Comparison of ENCODE assay signal across 9 mouse cellular contexts in genomic region chr13:24602978-24603377, GRCm38 (mm10). TPM values are rescaled to one million over a fixed set of nuclear protein-coding genes. Genes with fewer than 3 reads are reported as not detected.
A peak's percentile ranks its signal among the peaks of the same experiment; 100 is the strongest.
DNase-seq lines count a peak whose midpoint lies in the region; ATAC-seq and TF ChIP-seq lines count a peak whose summit lies in the region.
"Had no signal": no experiment of that assay in that cellular context is flagged by ENCODE, and none has a peak within 500 bp of the region (broad histone marks: within the 10 kb centered on the region; RNA-seq: fewer than 3 reads in every experiment).

No protein-coding gene starts in this region.

- H3K27me3 ChIP-seq in hindbrain, embryonic 11.5 days (ENCODE audit: control insufficient read depth, insufficient read depth, low read length) = no peaks in the 10 kb centered on the region
- H3K27me3 ChIP-seq in hindbrain, postnatal 0 days (ENCODE audit: insufficient read depth, low read length) = no peaks in the 10 kb centered on the region
- no peaks in the 10 kb centered on the region for H3K27me3 ChIP-seq in hindbrain, embryonic 14.5 days (ENCODE audit: control insufficient read depth, insufficient read depth, low read length)
- H3K27me3 ChIP-seq: limb, embryonic 13.5 days had no signal

- no peaks in the 10 kb centered on the region for H3K9me3 ChIP-seq in hindbrain, embryonic 11.5 days (ENCODE audit: control insufficient read depth, low read length)
- H3K9me3 ChIP-seq in hindbrain, postnatal 0 days (ENCODE audit: low read length) = no peaks in the 10 kb centered on the region
- H3K9me3 ChIP-seq in hindbrain, embryonic 14.5 days (ENCODE audit: control insufficient read depth, low read length) = no peaks in the 10 kb centered on the region
- H3K9me3 ChIP-seq: limb, embryonic 13.5 days had no signal

- DNase-seq in hindbrain, embryonic 11.5 days (ENCODE audit: low spot score) = peak; percentile 15
- DNase-seq in hindbrain, postnatal 0 days (ENCODE audit: low spot score) = no peak
- no peak for DNase-seq in hindbrain, embryonic 14.5 days (ENCODE audit: low spot score)
- DNase-seq in lung, postnatal 25 days (ENCODE audit: low spot score) = peak; percentile 85
- DNase-seq in thymus, postnatal 25 days = peak; percentile 58
- no peak for DNase-seq in layer of hippocampus, postnatal 10 days (ENCODE audit: low spot score in 2 of 2)
- DNase-seq in frontal cortex, postnatal 36 days (ENCODE audit: low spot score in 2 of 2) = no peak

- H3K4me1 ChIP-seq in hindbrain, embryonic 11.5 days (replicated peaks; ENCODE audit: control insufficient read depth, insufficient read depth, low read length) = no peaks in the 10 kb centered on the region; the same call in 1 of the 2 replicates
- 0 out of 2 replicates have a peak, but pooled peaks cover 8% of the 10 kb centered on the region for H3K4me1 ChIP-seq in hindbrain, postnatal 0 days (ENCODE audit: insufficient read depth, low read length)
- peaks cover 23% of the 10 kb centered on the region for H3K4me1 ChIP-seq in hindbrain, embryonic 14.5 days (replicated peaks; ENCODE audit: control insufficient read depth, insufficient read depth, low read length)

- no peak for TF ChIP-seq CTCF in hindbrain, postnatal 0 days (IDR thresholded peaks at IDR 0.05; ENCODE audit: low read depth)

- no peak for ATAC-seq in hindbrain, embryonic 11.5 days (ENCODE audit: low FRiP score)
- ATAC-seq in hindbrain, postnatal 0 days = no peak
- 0 out of 2 replicates have a peak, but pooled peaks have one; percentile 31 for ATAC-seq in erythroblast, adult 5-6 weeks (replicated peaks; ENCODE audit: low FRiP score, poor library complexity, severe bottlenecking)
- no peak for ATAC-seq in hindbrain, embryonic 14.5 days (ENCODE audit: low FRiP score)

- H3K36me3 ChIP-seq in hindbrain, embryonic 11.5 days (ENCODE audit: control insufficient read depth, insufficient read depth, low read length) = no peaks in the 10 kb centered on the region
- no peaks in the 10 kb centered on the region for H3K36me3 ChIP-seq in hindbrain, postnatal 0 days (ENCODE audit: insufficient read depth, low read length)
- no peaks in the 10 kb centered on the region for H3K36me3 ChIP-seq in hindbrain, embryonic 14.5 days (replicated peaks; ENCODE audit: control insufficient read depth, insufficient read depth)
- H3K36me3 ChIP-seq: limb, embryonic 13.5 days had no signal

- no peak overlapping the region for H3K9ac ChIP-seq in hindbrain, embryonic 11.5 days (ENCODE audit: low read depth, low read length)
- H3K9ac ChIP-seq in hindbrain, postnatal 0 days (replicated peaks; ENCODE audit: low read length) = no peak overlapping the region
- H3K9ac ChIP-seq in hindbrain, embryonic 14.5 days = no peak overlapping the region
- H3K9ac ChIP-seq: limb, embryonic 13.5 days had no signal

- no peak overlapping the region for H3K27ac ChIP-seq in hindbrain, embryonic 11.5 days (ENCODE audit: low read depth, low read length)
- H3K27ac ChIP-seq in hindbrain, postnatal 0 days = no peak overlapping the region
- H3K27ac ChIP-seq in hindbrain, embryonic 14.5 days = no peak overlapping the region
- H3K27ac ChIP-seq: limb, embryonic 13.5 days had no signal

- WGBS in hindbrain, embryonic 11.5 days = 25% methylated on average over 4 of the region's 4 CpGs
- WGBS in hindbrain, postnatal 0 days = 21% methylated on average over 4 of the region's 4 CpGs
- 15% methylated on average over 4 of the region's 4 CpGs for WGBS in hindbrain, embryonic 14.5 days

- H3K4me2 ChIP-seq in hindbrain, embryonic 11.5 days (replicated peaks; ENCODE audit: low read depth, low read length) = no peak overlapping the region
- H3K4me2 ChIP-seq in hindbrain, postnatal 0 days (ENCODE audit: low read depth, low read length) = no peak overlapping the region
- 0 out of 2 replicates have a peak overlapping the region, but pooled peaks have one; percentile 12 for H3K4me2 ChIP-seq in hindbrain, embryonic 14.5 days (replicated peaks)

- no peak overlapping the region for H3K4me3 ChIP-seq in hindbrain, embryonic 11.5 days (ENCODE audit: low read depth, low read length)
- no peak overlapping the region for H3K4me3 ChIP-seq in hindbrain, postnatal 0 days (ENCODE audit: low read length)
- H3K4me3 ChIP-seq in hindbrain, embryonic 14.5 days (replicated peaks; ENCODE audit: low read length) = no peak overlapping the region
- H3K4me3 ChIP-seq: limb, embryonic 13.5 days had no signal

RNA-seq across cellular contexts. Expression of gene Ripor2, which starts 21.0 kb away (rescaled TPM):
- 9.5 and 10.4 TPM in 2 replicates for polyA plus RNA-seq in hindbrain, embryonic 11.5 days (2014; fragmentation: Nextera tagmentation; extraction: Ambion mirVana)
- 32.9 and 34.8 TPM in 2 replicates for total RNA-seq in hindbrain, postnatal 0 days (2014; rRNA removed)
- polyA plus RNA-seq in hindbrain, postnatal 0 days (2015; fragmentation: Nextera tagmentation; extraction: Ambion mirVana) = 12.5 and 13.1 TPM in 2 replicates
- total RNA-seq in erythroblast, adult 5-6 weeks (2015; ENCODE audit: low replicate concordance) = 20.2 and 21.1 TPM in 2 replicates
- total RNA-seq in erythroblast, adult 5-6 weeks (2017; ENCODE audit: low replicate concordance) = 13.3 and 18.8 TPM in 2 replicates
- polyA plus RNA-seq in hindbrain, embryonic 14.5 days (2014; fragmentation: Nextera tagmentation; extraction: Ambion mirVana) = 21.9 and 25.9 TPM in 2 replicates
- total RNA-seq in layer of hippocampus, postnatal 10 days (2021) = 10 to 100 TPM; 70.4 to 73.3 TPM

Comparison
In these comparisons a context has a peak if more than half of its experiments do, and no peak if none do; other contexts are left out.
1. DNase-seq: peak in hindbrain, embryonic 11.5 days (single experiment), lung, postnatal 25 days (single experiment) and thymus, postnatal 25 days (single experiment); none in hindbrain, postnatal 0 days (single experiment), hindbrain, embryonic 14.5 days (single experiment), layer of hippocampus, postnatal 10 days (0 of 2) and frontal cortex, postnatal 36 days (0 of 2).